Mouse (Mus musculus) adipocyte (in vitro differentiated cells): ENCODE data around the gene Nek2.
A peak's percentile ranks its signal among the peaks of the same experiment; 100 is the strongest.

Source experiments
- DNase-seq: peaks from one replicate; pipeline ENCODE4 v3.0.0-alpha.2; 2016; ENCODE audit warnings: low spot score

The Nek2 gene

DNA sequence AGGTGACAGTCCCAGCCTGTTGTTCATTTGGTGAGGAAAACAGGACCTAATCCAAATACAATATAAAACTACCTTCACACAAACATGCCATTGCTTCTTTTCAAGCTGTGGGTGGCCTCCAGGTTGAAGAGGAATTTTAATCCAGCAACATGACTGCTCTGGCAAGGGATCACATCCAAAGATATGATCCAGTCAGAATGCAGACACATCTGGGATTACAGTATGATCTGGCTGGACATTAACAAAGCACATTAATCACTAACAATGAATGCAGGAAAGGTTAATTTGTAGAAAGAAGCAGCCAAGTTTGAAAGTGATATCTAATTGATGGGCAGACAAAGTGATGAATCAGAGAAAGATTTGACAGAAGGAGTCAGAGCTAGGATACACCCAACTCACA is 36.9 kb downstream of the Nek2 start:
- no peak for DNase-seq

DNA sequence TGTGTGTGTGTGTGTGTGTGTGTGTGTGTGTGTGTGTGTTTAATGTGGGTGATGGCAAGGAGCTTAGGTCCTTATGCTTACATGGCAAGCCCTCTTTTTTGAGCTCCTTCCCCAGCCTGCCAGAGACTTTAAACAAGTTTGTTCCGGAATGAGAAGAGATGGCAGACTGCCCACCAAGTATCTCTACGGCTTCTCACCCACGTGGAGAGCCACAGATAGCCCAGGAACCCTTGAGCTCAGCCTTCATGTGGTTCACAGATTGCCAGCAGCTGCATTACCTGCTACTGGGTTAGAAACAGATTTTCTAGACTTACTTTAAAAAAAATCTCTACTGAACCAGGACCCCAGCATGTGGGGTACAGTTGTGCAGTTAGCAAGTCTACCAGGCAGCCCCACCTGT is 38.6 kb downstream of the Nek2 start:
- DNase-seq = no peak

DNA sequence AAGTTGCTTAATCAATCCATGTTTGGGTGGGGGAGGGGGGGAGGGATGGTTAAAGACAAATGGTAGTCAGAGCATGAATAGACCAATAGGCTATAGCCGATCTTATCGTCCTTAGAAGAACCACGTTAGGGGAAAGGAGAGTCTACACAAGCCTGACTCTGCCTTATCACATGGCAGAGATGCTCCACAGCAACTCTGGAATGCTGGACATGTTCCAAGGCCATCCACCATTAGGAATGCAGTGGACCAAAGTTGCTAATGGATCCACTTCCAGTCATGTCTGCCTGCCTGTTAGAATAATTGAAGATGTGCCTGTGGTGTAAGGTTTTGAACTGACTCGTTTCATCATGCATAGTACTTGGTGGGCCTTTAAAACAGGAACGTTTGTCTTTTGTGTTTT is 40.0 kb downstream of the Nek2 start:
- DNase-seq = no peak

DNA sequence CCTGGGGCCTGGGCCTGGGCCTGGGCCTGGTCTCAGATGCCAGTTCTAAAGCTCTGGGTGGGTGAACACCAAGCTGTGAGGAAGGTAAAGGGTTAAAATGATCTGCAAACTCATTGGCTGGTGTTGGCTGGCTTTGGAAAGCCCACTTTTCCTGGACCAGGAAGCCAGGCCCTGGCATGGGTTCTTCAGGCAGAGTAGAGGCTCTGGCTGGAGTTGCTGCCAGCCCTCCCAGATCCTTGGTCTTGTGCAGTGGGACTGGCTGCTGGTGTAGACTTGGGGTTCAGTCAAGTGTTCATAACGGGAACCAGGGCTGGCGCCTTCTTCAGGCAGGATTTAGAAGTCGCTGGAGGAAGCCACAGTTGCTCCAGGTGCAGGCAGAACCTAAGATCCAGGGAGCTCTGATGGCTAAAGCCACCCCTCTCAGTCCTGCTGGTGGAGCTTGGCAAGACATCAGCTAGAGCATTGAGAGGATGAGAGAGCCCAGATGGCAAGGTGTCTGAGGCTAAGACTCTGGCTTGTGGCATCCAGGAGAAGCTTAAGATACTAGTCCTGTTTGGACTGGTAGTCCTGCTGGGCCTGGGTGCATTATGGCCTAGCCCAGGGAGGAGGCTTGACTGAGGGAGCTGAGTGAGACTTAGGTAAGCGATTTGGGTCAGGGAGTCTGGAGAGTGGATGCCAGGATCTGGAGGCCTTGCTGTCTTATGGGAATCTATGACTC is 42.7 kb downstream of the Nek2 start:
- no peak for DNase-seq

DNA sequence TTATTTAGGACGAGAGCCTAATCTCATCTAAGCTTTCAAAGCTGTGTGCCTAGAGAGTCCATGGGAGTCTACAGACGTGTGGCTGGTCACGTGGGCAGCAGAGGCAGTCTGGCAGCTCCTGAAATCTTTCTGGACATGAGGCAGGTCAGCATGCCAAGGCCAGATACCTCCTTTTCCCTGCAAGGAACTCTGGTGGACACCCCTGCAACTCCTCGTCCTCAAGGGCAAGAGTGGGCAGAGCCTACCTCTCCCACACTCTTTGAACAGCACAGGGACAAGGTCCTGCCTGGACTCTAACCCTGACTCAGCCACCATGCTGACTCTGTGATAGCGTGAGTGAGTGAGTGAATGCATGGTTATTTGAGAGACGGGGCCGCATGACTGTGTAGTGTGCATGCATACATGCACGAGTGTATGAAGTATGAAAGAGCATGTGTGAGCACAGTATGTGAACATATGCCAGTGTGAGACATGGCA is 43.3 kb downstream of the Nek2 start:
- no peak for DNase-seq

DNA sequence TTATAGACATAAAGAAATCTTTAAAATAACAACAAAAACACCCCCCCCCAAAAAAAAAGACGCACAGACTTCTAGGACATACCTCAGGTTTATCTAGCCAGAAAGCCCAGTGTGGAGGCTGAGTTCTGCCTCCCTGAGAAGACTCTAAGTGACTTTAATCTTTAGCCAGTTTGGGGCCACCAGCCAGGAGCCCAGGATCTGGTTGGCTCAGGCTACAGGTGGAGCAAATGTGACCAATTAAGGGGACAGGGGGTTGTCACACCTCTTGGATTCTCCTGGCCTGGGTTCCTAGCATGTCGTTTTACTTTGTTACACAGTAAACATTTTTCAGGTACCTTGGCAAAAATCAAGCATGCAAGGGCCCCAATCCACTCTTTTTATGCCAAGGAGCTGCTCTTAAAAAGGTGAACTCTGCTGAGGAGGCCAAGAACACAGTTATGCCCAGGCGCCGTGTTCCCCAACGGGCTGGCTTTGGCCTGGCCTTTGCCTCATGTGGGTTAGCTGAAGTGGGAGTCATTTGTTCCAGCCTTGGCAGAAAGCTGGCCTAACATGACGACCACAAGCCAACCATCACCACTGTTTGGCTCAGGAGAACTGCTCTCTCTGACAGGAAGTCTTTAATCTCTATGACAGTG is 50.9 kb downstream of the Nek2 start:
- DNase-seq = no peak

DNA sequence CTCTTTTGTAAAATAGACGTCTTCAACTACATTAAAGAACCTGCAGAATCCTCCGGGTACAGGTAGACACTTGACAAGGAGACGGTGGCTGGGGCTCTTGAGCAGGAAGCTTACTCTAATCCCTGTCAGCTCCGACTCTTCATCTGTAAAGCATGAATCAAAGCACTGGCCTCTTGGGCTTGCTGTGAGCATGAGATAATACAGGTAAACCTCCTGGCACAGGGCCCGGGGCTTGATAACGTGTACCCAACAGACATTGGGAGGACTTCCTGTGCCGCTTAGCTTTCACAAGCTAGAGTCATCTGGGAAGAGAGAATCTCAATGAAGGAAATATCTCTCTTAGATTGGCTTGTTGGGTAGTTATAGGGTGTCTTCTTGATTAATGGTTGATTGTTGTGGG is 53.8 kb downstream of the Nek2 start:
- DNase-seq = no peak

DNA sequence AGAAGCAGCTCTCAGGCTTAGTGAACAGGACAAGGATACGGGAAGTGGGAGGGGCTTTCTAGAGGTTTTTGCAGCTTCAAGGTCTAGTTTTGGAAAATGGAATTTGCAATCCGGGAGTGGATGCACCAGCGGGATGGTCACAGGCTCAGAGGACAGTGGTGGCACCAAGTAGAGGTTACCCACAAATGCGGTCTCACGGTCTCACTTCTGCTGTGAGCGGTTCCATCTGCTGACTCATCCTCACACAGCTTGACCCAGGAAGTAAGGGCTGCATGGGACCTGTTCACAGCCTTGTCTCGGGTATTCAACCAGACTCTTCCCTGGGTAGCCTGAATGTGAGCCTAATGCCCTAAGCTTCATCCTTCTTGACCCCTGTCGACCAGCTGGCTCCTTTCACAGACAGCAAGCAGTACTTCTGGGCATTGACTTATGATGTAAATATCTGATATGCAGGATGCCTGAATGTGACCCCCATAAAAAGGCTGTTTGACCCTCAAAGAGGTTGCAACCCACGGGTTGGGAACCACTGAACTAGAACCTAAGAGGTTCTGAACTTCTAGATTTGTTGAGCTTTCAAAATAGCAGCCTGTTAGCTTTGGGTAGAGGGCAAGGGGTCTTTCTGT is 54.5 kb downstream of the Nek2 start:
- no peak for DNase-seq

DNA sequence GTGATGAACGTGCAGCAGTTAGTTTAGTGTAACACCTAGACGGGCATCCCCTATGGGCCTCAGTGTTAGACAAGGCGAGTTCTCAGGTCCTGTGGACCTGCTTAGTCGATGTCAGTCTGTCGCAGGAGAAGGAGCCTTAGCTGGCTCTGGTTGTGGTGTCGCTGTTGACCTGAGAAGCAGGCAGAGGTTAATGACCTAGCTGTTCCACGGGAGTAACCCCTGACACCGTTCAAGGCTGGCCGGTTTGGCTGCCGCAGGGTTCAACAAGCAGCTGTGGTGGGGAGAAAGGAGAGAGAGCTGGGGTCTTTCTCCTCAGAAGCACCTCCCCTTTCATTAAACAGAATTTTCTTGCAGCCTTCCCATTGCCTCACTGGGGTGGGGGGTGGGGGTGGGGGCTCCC is 56.4 kb downstream of the Nek2 start:
- DNase-seq = no peak

DNA sequence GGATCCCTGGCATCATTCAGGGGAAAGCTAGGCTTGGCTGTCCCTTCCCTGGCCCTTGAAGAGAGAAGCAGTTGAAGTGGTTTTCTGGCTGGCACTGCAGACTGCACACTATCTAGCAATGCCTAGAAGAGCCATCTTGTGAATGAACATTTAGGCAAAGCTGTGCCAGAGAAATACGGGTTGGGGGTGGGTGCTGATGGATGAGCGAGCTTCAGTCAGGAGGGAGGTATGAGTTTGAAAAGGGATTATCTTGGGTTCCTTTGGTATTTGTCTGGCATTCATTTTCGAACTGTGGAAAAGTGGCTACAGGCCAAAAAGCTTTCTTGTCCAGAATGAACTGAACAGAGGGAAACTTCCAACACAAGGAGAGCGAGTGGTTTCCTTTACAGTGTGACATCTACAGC is 57.3 kb downstream of the Nek2 start:
- DNase-seq = peak; percentile 22

DNA sequence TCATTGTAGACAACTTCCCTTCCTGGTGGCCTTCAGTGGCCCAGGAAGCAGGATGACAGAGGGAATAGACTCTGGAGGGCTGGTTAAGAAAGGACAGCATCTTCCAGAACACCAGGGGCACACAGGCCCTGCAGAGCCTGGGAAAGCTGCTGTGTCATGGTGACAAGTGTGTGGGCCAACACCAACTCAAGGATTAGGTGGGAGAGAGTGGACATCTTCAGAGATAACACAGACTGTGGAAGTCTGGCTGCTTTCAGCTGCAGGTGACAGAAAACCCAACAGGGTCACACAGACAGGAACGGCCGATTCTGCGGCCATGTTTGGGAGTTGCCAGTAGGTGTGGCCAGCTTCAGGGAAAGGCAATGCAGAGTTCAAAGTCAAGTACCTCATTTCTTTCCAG is 59.0 kb downstream of the Nek2 start:
- DNase-seq = no peak

DNA sequence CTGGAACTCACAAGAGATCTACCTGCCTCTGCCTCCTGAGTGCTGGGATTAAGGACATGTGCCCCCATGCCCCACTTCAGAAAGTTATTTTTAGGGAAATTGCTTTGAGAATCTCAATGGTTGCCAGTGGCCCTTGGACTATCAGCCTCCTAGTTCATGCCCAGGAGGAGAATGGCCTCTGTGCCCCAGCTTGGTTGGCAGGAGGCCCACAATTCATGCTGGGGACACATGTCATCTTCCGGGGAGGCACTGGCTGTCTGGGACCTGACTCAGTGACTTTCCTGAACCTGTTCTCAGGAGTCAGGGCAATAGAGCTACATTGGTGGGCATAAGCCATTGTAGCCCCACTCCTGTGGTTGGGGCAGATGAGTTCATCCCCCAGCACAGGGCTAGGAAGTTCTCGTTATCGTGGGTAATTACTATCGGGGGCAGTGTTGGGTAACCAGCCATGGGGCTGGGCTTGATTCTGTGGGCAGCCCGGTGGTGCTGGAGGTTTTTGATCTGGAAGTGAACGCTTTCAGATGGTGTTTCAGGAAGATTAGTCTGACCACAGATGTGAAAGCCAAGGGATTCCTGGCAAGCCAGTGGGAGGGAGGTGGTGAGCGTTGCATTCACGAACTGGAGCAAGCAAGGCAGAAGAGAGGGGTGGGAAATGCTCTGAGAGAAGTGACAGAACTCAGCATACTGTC is 59.8 kb downstream of the Nek2 start:
- peak; percentile 26 for DNase-seq

DNA sequence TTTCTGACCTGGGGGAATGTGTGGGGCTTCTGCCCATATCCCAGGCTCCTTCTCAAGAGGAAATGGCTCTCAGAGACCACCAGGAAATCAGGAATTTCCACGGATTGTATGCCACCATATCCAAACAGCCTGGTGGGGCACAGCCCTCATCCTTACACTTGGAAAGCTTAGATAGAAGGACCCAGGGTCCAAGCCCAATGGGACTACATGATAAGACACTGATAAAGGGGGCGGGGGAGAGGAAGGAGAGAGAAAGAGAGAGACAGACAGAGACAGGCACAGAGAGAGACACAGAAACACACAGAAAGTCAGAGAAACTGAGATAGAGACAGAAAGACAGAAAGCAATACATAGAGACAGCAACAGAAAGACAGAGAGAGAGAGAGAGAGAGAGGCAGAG is 60.4 kb downstream of the Nek2 start:
- DNase-seq = no peak
